Mouse (Mus musculus) gastrocnemius, adult 18-20 months (tissue): ENCODE data around the gene Tmem198b. TPM values are rescaled to one million over a fixed set of nuclear protein-coding genes. Genes with fewer than 3 reads are reported as not detected.

Experiments used
- DNase-seq: peaks from one replicate; pipeline ENCODE4 v3.0.0; 2021; ENCODE audit warnings: low spot score
- total RNA-seq, 2 experiments: library from RNA; stranded (reverse); gene quantifications; 2 replicates each; pipeline ENCODE4 v1.2.3; 2021

Tmem198b gene
- total RNA-seq, 2 experiments from 2014 or later = 2.1 to 2.3 TPM

DNA sequence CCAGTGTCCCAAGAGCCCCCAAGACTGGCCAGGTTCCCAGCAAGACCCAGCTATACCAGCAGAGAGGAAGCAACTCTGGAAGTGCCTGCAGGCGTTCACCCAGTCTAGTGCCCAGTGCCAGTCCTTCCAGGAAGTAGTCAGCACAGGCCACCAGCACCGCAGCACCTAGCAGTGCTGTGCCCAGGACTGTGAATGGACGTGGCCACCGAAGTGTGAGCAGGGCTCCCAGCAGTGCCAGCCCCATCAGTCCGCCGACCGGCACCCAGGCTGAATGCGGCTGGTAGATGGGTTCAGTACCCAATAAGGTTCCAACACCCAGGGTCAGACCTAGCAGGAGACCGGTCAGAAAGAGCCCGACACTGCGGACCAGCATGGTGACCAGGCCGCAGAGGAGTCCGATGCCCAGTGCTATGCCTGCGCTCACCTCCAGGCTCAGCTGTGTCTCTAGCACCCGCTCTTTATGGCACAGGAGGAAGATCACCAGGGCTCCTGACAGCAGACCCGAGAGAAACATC is 2.1 kb downstream of the Tmem198b start:
- DNase-seq = no peak

- DNase-seq = no peak
Observed at GRCm38 (mm10) chr10:128798676-128799075, 5.5 kb downstream of the Tmem198b start.

DNA sequence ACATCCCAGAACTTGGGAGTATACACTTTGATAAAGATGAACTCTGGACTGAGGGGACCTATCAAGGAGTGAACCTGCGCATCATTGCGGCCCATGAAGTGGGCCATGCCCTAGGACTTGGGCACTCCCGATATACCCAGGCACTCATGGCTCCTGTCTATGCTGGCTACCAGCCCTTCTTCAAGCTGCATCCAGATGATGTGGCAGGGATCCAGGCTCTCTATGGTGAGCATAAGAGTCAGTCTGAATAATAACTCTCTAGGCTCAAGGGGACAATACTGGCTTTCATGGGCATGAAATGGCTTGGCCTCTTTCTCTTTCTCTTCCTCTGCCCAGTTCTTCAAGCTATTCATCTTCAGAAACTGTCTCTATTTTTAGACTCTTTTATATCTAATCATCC is 8.6 kb downstream of the Tmem198b start:
- no peak for DNase-seq

DNA sequence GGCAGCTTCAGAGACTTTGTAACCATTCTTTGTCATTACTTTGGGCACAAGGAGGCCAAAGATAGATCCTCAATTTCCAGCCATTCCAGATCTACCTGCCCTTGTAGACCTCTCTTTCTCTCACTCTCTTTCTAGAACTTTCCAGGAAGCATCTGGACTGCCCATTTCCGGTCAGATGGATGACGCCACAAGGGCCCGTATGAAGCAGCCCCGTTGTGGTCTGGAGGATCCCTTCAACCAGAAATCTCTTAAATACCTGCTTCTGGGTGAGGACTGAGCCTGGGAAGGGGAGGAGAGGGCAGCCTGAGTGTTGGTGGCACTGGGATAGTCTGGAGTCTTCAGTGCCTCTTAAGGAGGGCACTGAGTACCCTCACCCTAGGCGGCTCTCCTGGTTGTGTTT is 9.8 kb downstream of the Tmem198b start:
- DNase-seq = no peak

- DNase-seq = no peak
Observed at GRCm38 (mm10) chr10:128793258-128793657, 10.9 kb downstream of the Tmem198b start.

DNA sequence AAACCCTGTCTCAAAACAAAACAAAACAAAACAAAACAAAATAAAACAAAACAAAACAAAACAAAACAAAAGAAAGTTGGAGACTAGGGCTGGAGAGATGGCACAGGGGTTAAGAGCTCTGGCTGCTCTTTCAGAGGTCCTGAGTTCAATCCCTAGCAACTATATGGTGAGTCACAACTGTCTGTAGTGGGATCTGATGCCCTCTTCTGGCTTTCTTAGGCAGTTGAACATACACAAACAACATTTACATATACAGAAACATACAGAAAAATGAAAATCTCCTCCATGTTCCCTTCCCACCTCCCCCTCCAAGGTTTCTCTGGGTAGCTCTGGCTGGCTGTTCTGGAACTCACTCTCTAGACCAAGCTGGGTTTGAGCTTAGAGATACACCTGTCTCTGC is 12.1 kb downstream of the Tmem198b start:
- no peak for DNase-seq

- DNase-seq = peak; percentile 39
Observed at GRCm38 (mm10) chr10:128790398-128791124, 13.6 kb downstream of the Tmem198b start, which contains the start of gene Mmp19. Gene Mmp19, plus strand, starts transcription at chr10:128790910.

GRCm38 (mm10) chr10:128780200-128780599 is 24.0 kb downstream of the Tmem198b start:
- no peak for DNase-seq

DNA sequence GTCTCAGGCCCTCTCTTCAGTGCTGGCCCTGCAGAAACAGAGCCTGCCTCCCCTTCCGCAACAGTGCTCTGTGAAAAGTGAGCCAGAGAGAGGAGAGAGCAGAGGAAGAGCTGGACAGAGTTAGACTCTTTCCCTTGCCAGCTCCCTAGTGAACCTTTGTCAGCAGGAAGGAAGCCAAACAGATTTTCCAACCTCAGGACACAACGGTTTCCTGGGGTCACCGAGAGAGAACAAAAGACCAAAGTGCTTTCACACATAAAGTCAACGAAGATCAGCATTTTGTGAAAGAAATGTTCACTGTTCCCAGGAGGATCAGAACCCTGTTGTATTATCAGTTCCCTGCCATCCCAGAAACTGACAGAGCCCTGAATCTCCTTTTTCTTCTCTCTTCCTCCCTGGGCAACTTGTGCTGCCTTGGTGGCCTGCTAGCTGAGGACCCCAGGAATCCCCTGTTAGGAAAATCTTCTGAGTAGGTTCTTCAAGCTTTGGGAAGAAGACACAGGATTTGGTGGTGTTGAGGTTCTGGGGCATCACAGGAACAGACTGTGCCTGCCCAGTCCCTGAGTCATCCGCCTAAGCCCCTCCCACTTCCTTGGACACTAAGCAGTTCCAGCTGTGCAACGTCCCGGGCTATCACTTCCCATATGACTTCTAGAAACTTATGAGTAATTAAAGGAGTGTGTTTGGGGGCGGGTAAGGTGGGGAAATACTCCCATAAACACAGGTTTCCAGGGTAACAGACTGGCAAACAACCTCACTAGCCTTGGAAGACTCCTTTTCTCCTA is 25.0 kb downstream of the Tmem198b start:
- peak; percentile 91 for DNase-seq

DNA sequence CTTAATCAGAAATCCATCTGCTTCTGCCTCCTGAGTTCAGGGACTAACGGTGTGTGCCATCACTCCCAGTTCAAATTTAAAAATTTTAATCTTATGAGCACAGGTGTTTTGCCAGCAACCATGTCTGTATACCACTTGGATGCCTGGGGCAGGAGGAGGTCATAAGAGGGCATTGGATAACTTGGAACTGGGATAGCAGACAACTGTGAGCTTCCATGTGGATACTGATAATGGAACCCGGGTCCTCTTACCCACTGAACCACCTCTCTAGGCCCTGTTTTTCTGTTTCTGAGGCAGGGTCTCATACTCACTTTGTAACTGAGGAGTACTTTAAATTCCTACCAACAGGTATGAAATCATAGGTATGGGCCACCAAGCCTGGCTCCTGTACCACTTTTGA is 25.7 kb downstream of the Tmem198b start:
- no peak for DNase-seq

GRCm38 (mm10) chr10:128773685-128774084 is 30.5 kb downstream of the Tmem198b start:
- no peak for DNase-seq

DNA sequence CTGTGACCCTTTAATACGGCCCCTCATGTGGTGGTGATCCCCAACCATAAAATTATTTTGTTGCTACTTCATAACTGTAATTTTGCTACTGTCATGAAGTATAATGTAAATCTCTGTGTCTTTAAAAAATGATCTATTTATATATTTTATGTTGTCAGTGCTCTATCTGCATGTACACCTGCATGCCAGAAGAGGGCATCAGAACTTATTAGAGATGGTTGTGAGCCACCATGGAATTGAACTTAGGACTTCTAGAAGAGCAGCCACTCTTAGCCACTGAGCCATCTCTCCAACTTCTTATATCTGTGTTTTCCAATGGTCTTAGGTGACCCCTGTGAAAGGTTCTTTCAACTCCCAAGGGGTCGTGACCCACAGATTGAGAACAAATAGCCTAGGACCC is 31.3 kb downstream of the Tmem198b start:
- DNase-seq = no peak

Other genes starting within 250 kb of the Tmem198b start
- gene Pa2g4, start 238.4 kb downstream of the Tmem198b start, total RNA-seq = 10 to 100 TPM; 35.4 to 37.6 TPM
- 1 to 10 TPM; 2.7 TPM for gene Erbb3, start 214.7 kb downstream of the Tmem198b start, total RNA-seq
- gene Rps26, start 177.6 kb downstream of the Tmem198b start, total RNA-seq = 100 to 1,000 TPM; 345 to 363 TPM
- under 1 TPM; 0.37 to 0.57 TPM for gene Ikzf4, start 158.4 kb downstream of the Tmem198b start, total RNA-seq
- 10 to 100 TPM; 27.7 to 28.3 TPM for gene Suox, start 130.3 kb downstream of the Tmem198b start, total RNA-seq
- gene Rab5b, start 108.1 kb downstream of the Tmem198b start, total RNA-seq = 10 to 100 TPM; 90.8 to 92.1 TPM
- gene Pmel, start 100.2 kb downstream of the Tmem198b start, total RNA-seq = not detected
- gene Cdk2, start 99.3 kb downstream of the Tmem198b start, total RNA-seq = 1 to 10 TPM; 2.3 to 2.7 TPM
- 1 to 10 TPM; 7.8 to 8.5 TPM for gene Dgka, start 59.5 kb downstream of the Tmem198b start, total RNA-seq
- gene Pym1, start 56.5 kb downstream of the Tmem198b start, total RNA-seq = 10 to 100 TPM; 12.0 to 12.4 TPM
- gene Mmp19, start 13.5 kb downstream of the Tmem198b start, total RNA-seq = 1 to 10 TPM; 1.1 to 1.9 TPM
- 10 to 100 TPM; 20.8 to 25.4 TPM for gene Dnajc14, start 308 bp downstream of the Tmem198b start, total RNA-seq
- gene Sarnp, start 13.0 kb upstream of the Tmem198b start, total RNA-seq = 10 to 100 TPM; 26.1 to 30.7 TPM
- gene Ormdl2, start 17.3 kb upstream of the Tmem198b start, total RNA-seq = 1 to 10 TPM; 3.1 to 3.8 TPM
- gene Gdf11, start 87.3 kb upstream of the Tmem198b start, total RNA-seq = 1 to 10 TPM; 2.8 to 8.0 TPM
- 100 to 1,000 TPM; 101 to 160 TPM for gene Cd63, start 96.6 kb upstream of the Tmem198b start, total RNA-seq
- 1 to 10 TPM; 3.1 to 3.9 TPM for gene Rdh5, start 118.5 kb upstream of the Tmem198b start, total RNA-seq
- gene Bloc1s1, start 119.7 kb upstream of the Tmem198b start, total RNA-seq = 100 to 1,000 TPM; 153 to 154 TPM
- gene Itga7, start 129.4 kb upstream of the Tmem198b start, total RNA-seq = 10 to 100 TPM; 40.4 to 60.8 TPM
- gene Mettl7b, start 156.6 kb upstream of the Tmem198b start, total RNA-seq = under 1 TPM in 1 of 2 experiments, not detected in 1; 0.24 TPM
- gene Olfr9, start 185.1 kb upstream of the Tmem198b start, total RNA-seq = not detected
- gene Olfr763, start 206.4 kb upstream of the Tmem198b start, total RNA-seq = not detected
- gene Olfr764-ps1, start 235.5 kb upstream of the Tmem198b start, total RNA-seq = not detected
- gene Olfr765, start 245.6 kb upstream of the Tmem198b start, total RNA-seq = not detected